Mouse (Mus musculus) left cerebral cortex, adult 2 months (tissue): ENCODE results near the gene Hoxa13. TPM values are rescaled to one million over a fixed set of nuclear protein-coding genes. Genes with fewer than 3 reads are reported as not detected.

ENCODE experiments used
- DNase-seq, 2 experiments: peaks; one replicate each; pipeline ENCODE4 v3.0.0; 2021 to 2022; ENCODE audit warnings: low spot score in 2 of 2, mixed read lengths in 1 of 2; ENCODE audit errors: extremely low spot score in 1 of 2
- H3K27ac ChIP-seq: fragments of 200-600 bp; 2 replicates; pipeline ENCODE4 v1.8.1; 2022
- H3K4me3 ChIP-seq: fragments of 200-600 bp; 2 replicates; pipeline ENCODE4 v1.8.1; 2022
- CTCF ChIP-seq: fragments of 200-600 bp; IDR thresholded peaks from 2 replicates; pipeline ENCODE4 v1.8.1; 2022; ENCODE audit warnings: antibody characterized with exemption, mild to moderate bottlenecking, moderate library complexity
- intact Hi-C: fragments of 180-260 bp; cut with DNase I; formaldehyde crosslinking; loops from one replicate; pipeline ENCODE4 v1.15.1; 2025
- total RNA-seq, 2 experiments: library from RNA; stranded (reverse); gene quantifications; 2 replicates each; pipeline ENCODE4 v1.2.3; 2021

Hoxa13 gene
- total RNA-seq, 2 experiments from 2014 or later: not detected

DNA sequence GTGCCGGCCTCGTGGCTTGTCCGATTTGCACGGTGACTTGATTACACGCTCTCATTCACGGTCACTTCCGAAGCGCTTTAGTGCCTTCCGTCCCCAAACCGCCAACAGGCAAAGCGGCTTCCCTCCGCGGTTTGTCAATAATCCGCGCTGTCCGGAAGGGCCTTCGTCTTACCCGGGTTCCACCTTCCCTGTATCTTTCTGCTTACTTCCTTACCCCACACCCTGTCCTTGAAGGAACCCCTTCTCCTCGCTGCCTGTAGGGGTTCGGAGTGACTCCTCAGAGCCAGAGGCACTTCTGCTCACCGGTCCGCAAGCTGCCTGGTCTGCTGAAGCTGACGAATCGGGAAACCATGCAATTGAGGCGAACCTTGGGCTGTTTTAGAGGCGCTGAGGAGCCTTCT, 14.3 kb downstream of the Hoxa13 start:
- Histone ChIP-seq H3K4me3 (no peak overlapping the region), H3K27ac (no peak overlapping the region)
- intact Hi-C loops: no loop called here
- no peak for DNase-seq
- no peak for TF ChIP-seq CTCF

DNA sequence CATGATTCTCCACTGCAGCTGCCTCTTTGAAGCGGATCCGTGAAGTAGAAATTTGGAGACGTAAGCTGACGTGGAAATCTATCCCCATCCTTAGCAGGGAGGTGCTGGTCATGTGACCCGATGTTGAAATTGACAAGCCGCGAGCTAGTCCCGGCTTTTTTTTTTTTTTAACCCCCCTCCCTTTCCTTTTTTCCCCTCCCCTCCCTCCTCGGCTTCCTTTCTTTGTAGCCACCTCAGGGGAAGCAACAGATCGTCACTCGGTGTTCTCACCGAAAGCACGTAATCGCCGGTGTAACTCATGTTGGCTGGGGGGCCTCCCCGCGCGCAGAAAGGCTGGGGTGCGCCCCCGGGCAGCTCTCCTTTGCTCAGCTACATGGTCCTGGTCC, 14.9 kb downstream of the Hoxa13 start, which contains the start of gene Hoxa11:
Hoxa11 (minus strand) TSS at position 54 of the 386 bp plus-strand sequence.
- H3K27ac ChIP-seq: no peak within 1 kb of the TSS
- no peak for DNase-seq
- no peak within 1 kb of the TSS for H3K4me3 ChIP-seq
- intact Hi-C loops: no loop called here
- no peak for TF ChIP-seq CTCF

DNA sequence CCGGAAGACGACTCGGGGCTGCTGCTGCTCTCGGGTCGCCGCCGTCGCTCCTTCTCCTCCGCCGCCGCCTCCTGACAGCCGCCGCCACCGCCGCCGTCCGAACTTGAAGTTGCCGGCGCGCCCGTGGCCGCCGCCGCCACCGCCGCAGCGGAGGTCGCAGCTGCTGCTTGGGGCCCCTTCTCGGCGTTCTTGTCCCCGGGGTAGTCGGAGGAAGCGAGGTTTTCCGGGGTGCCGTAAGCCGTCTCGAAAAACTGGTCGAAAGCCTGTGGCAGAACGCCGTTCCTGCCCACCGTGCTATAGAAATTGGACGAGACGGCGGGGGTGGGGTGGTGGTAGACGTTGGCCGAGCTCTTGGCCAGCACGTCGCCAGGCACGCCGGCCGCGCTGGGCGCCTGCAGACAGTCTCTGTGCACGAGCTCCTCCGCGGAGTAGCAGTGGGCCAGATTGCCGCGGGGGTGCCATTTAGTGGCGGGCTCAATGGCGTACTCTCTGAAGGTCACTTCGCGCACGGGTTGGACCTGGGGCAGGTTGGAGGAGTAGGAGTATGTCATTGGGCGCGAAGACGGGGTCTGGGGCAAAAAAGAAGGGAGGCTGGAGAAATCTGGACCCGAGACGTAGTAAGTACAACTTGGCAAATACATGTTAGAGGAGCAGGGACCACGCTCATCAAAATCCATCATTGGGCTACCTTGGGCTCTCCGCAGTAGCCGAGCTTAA, 15.5 kb downstream of the Hoxa13 start:
- Histone ChIP-seq H3K4me3 (no peak overlapping the region), H3K27ac (no peak overlapping the region)
- DNase-seq: no peak
- intact Hi-C loops: no loop called here
- no peak for TF ChIP-seq CTCF

DNA sequence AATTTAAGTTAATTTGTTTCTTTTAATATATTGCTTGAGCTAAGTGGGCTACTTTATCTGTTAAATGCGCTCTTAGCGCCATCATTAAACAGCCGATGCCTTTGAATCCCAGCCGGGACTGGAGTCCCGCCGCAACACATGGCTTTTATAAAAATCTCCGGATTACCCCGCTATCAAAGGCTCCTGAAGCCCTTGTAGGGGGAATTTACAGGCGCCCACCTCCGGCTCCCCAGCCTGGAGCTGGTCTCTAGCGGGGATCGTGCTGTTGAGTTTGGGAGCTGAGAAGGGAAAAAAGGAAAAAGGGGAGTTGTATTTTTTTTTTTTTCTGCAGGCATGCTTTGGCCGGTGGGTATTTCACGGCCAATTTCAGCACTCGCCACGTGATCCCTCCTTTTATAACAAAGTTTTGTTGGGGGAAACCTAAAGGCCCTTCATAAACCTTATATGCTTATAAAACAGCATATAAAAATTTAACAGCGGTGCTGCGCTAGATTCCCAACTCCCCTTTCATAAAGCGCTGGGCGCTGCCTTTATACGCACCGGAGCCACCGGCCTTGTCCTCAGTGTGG, 16.1 kb downstream of the Hoxa13 start:
- no peak overlapping the region for H3K27ac ChIP-seq
- no peak for TF ChIP-seq CTCF
- intact Hi-C loops: no loop called here

DNA sequence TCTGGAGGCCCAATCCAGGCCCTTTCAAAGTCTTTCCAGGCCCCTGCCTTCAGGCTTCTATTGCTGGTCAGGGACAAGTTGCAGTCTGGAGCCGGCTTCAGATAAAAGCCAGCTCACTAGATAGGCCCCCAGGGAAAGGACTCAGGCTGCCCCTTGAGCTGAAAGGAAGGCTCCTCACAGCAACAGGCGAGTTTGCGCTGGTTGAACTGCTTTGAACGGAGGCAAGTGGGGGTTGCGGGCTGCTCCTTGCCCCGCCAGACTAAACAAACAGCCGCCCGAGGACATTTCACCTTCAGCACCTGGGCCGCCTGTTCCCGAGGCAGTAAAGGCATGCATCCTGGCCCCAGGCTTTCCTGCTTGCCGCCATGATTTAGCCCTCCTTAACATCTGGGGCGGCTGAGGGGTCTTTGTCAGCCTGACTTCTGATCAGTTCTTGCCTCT, 17.0 kb downstream of the Hoxa13 start:
- no peak for TF ChIP-seq CTCF
- H3K4me3 ChIP-seq: no peak overlapping the region
- intact Hi-C loops: no loop called here
- H3K27ac ChIP-seq: no peak overlapping the region
- no peak for DNase-seq

More for the DNA sequence above, 16.1 kb downstream of the Hoxa13 start:
- no peak for DNase-seq
- H3K4me3 ChIP-seq: no peak overlapping the region

DNA sequence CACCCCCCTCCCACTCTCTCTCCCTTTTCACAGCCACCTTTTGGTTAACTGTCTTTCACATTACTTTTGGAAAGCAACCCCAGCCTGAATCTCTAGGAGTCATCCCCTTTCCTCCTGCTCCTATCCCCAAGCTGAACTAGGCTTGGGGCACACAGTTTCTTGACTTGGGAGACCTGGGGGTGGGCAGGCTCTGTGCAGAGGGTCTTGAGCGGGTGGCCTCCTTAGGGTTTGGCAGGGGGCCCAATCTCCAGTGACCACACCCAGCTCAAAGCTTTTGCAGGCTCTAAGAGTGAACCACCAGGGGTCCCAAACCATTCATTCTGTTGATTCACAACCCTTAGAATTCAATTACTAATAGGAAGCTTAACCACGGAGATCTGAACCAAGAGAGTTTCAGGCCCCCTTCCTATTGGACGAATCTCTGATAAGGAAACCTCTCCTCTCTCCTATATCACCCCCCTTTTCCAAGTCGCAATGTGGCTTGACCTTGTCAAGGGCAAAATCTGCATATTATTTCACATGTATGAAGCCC, 17.8 kb downstream of the Hoxa13 start:
- intact Hi-C loops: no loop called here
- DNase-seq: no peak
- TF ChIP-seq CTCF: no peak
- Histone ChIP-seq H3K4me3 (no peak overlapping the region), H3K27ac (no peak overlapping the region)

DNA sequence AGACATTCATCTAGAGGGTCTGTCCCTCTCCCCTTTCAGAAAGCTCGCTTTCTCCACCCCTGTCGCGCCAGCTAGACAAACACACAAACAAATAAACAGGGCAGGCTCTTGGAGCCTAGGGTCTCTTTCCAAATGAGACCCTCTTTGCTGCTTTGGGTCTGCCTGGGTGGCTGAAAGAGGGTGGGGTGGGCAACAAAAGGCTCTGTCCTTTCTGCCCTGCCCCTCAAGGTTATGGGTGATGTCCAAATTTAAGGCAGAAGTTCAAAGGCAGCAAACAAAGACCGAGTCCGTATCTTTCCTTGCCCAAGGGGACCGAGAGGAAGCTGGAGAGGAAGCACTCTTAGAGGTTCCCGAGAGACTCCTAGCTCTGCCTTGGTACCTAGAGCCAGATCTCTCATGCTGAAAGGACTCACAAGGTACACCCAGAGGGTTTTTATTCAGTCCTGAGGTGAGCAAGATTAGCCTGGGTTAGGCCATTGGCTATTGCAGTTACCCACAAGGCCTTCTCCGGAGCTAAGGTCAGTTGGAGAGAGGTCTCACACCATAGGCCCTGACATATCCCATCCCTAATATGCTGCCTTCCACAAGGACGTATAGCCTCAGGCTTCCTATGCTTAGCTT, 19.6 kb downstream of the Hoxa13 start:
- DNase-seq: no peak
- intact Hi-C loops: no loop called here
- H3K4me3 ChIP-seq: no peak overlapping the region
- no peak overlapping the region for H3K27ac ChIP-seq
- TF ChIP-seq CTCF: no peak

DNA sequence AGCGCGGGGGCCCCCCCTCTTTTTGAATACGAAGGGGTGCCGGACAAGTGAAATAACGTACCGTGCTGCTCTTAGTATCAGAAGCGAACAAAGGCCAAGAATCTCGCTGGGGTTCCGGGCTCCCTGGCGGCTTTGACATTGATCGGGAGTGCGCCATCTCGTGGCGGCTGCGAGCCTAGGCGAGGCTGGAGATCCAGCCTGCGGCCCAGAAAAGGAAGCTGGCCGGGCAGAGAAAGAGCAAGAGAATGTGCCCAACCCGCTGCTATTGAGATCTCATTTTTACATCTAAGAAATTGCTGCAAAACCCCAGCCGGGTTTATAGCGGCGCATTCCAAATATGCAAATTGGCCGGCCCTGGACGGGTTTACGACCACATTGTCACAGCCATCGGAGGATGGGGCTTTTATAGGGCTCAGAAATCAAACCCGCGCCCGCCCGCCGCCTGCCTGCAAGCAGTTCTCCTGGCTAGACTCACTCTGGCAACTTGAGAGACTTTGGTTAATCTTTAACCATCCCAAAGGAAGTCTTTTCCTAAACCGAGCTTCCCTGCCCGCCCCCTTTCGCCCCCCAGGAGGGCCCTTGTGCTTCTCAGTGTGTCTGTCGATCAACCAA, 20.2 kb downstream of the Hoxa13 start, which contains the start of gene Hoxa10:
Hoxa10 (minus strand) TSS at position 466 of the 612 bp plus-strand sequence.
- Histone ChIP-seq H3K27ac (no peak within 1 kb of the TSS), H3K4me3 (no peak within 1 kb of the TSS)
- intact Hi-C loops: no loop called here
- no peak for DNase-seq
- TF ChIP-seq CTCF: peak; percentile 59

DNA sequence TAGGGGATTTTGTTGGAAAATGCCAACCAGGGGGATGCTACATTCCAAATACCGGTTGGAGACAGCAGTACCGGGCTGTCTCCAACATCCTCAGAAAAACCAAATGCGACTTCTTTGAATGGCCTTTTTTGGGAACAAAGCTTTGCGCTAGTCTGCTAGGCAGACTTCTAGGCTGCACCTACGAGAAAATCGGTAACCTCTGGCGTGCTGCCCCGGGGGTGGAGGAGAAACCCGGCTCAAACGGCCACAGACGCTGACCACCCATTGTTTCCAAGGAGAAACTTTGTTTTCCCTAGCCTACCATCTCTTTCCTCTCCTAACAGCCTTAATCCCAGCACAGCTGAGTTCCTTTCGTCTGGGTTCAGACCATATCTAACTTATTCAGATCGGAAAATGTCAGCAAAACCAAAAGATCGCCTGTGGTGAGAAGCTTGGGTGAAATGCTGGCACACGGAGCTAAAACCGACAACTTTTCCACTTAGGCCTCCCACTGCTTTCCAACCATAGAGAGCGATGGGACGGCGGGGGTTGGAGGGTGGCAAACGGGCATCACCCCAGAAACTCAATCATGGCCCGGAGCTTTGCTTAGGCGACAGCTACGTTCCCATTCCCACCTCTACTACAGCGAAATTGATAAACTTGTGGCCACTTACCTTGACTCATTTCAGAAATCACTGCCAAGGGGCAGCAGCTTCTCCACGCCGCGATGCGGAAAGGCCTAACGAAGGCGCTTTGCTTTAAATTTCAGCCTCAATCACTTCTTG, 20.9 kb downstream of the Hoxa13 start:
- no peak for DNase-seq
- TF ChIP-seq CTCF: no peak
- intact Hi-C loops: no loop called here
- Histone ChIP-seq H3K4me3 (no peak overlapping the region), H3K27ac (no peak overlapping the region)

DNA sequence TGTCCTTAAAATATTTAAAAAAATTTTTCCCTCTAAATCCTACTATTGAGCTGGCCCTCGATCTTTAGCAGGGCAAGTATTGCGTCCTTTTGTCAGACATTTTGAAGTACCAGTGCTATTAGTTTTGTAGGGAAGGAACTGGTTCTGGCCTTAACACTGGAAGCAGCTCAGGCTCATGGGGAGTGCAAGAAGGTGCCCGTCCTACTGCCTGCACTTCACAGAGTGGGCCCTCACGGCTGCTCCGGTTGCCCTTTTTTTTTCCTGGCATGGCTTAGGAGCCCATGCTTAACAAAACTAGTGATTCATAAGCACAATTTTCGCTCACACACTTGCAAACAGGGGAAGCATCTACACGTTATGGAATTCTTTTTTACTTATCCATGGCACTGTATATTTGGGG, 21.7 kb downstream of the Hoxa13 start:
- Histone ChIP-seq H3K4me3 (no peak overlapping the region), H3K27ac (no peak overlapping the region)
- DNase-seq: no peak
- no peak for TF ChIP-seq CTCF
- intact Hi-C loops: no loop called here

DNA sequence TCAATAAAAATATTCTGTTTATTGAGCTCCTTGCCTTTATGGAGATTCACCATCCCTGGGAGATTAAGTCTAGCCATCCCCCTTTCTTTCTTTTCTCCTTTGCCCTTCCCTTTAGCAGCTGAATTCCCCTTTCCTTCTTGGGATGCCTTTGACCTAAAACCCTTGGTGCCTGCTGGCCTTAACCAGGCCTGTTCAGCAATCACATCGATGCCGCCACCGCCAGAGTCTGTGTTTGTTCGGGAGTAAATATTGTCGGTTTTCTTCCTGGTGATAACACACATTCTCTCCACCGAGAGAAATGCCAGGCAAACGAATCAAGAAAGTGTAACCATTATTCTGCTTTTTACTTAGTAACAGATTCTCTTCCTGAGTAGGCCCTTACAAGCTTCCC, 22.5 kb downstream of the Hoxa13 start:
- TF ChIP-seq CTCF: no peak
- Histone ChIP-seq H3K27ac (no peak overlapping the region), H3K4me3 (no peak overlapping the region)
- intact Hi-C loops: no loop called here
- no peak for DNase-seq
